Comparison of ENCODE assay signal across 11 mouse cellular contexts in genomic region chr19:41973891-41974794, GRCm38 (mm10). TPM values are rescaled to one million over a fixed set of nuclear protein-coding genes. Genes with fewer than 3 reads are reported as not detected.
DNase-seq lines count a peak whose midpoint lies in the region; ATAC-seq and TF ChIP-seq lines count a peak whose summit lies in the region.
"Had no signal": no experiment of that assay in that cellular context is flagged by ENCODE, and none has a peak within 500 bp of the region (broad histone marks: within the 10 kb centered on the region; RNA-seq: fewer than 3 reads in every experiment).

No protein-coding gene starts in this region.

- no peak overlapping the region for H3K9ac ChIP-seq in heart, embryonic 12.5 days
- H3K9ac ChIP-seq in stomach, embryonic 16.5 days (ENCODE audit: low read length), result no peak overlapping the region
- H3K9ac ChIP-seq: limb, embryonic 13.5 days had no signal

- ATAC-seq in heart, embryonic 12.5 days (ENCODE audit: insufficient number of reproducible peaks, low FRiP score), result no peak
- ATAC-seq in stomach, embryonic 16.5 days (ENCODE audit: insufficient read depth, low FRiP score), result peak; percentile 29; the same call in 1 of the 2 replicates

- no peak overlapping the region for H3K4me3 ChIP-seq in heart, embryonic 12.5 days
- H3K4me3 ChIP-seq in left cerebral cortex, adult 2 months, result no peak overlapping the region
- no peak overlapping the region for H3K4me3 ChIP-seq in stomach, embryonic 16.5 days (replicated peaks; ENCODE audit: low read length)
- H3K4me3 ChIP-seq: limb, embryonic 13.5 days had no signal

- intact Hi-C loops in left cerebral cortex, adult 2 months (cut with DNase I), result no loop called here

- no peaks in the 10 kb centered on the region for H3K27me3 ChIP-seq in heart, embryonic 12.5 days (replicated peaks)
- no peaks in the 10 kb centered on the region for H3K27me3 ChIP-seq in stomach, embryonic 16.5 days (ENCODE audit: control insufficient read depth, insufficient read depth, low read length)
- H3K27me3 ChIP-seq: limb, embryonic 13.5 days had no signal

- peak; percentile 92 for DNase-seq in heart, adult 11 months
- DNase-seq in right cerebral cortex, adult 18-20 months, result peak; percentile 50
- no peak for DNase-seq in right cerebral cortex, postnatal 14 days
- DNase-seq in left cerebral cortex, adult 2 months (ENCODE audit: extremely low spot score in 1 of 2, low spot score in 2 of 2), result peak in 1 of 2 experiments; percentile 23
- no peak for DNase-seq in cerebellum, adult 9-10 months
- no peak for DNase-seq in lung, postnatal 36 days
- DNase-seq: adrenal gland, adult 8-10 months; heart, postnatal 36 days had no signal

- no peak for TF ChIP-seq CTCF in left cerebral cortex, adult 2 months (IDR thresholded peaks at IDR 0.05)

- H3K36me3 ChIP-seq in heart, embryonic 12.5 days, result peaks cover 5% of the 10 kb centered on the region
- H3K36me3 ChIP-seq in stomach, embryonic 16.5 days (ENCODE audit: control insufficient read depth, insufficient read depth, low read length), result no peaks in the 10 kb centered on the region

- H3K4me2 ChIP-seq in heart, embryonic 12.5 days, result no peak overlapping the region
- H3K4me2 ChIP-seq in stomach, embryonic 16.5 days (ENCODE audit: low read depth, low read length), result no peak overlapping the region
- H3K4me2 ChIP-seq: limb, embryonic 13.5 days had no signal

- no peaks in the 10 kb centered on the region for H3K9me3 ChIP-seq in heart, embryonic 12.5 days (replicated peaks)
- H3K9me3 ChIP-seq in stomach, embryonic 16.5 days (replicated peaks; ENCODE audit: control insufficient read depth, low read length), result no peaks in the 10 kb centered on the region
- H3K9me3 ChIP-seq: limb, embryonic 13.5 days had no signal

- peaks cover 5% of the 10 kb centered on the region; the same call in 1 of the 2 replicates for H3K4me1 ChIP-seq in heart, embryonic 12.5 days (replicated peaks)
- H3K4me1 ChIP-seq in stomach, embryonic 16.5 days (ENCODE audit: control insufficient read depth, insufficient read depth, low read length), result peaks cover 5% of the 10 kb centered on the region; the same call in 1 of the 2 replicates

- WGBS in heart, embryonic 12.5 days, result 70% methylated on average over 13 of the region's 13 CpGs
- 68% methylated on average over 13 of the region's 13 CpGs for WGBS in stomach, embryonic 16.5 days

- no peak overlapping the region for H3K27ac ChIP-seq in heart, embryonic 12.5 days (ENCODE audit: poor library complexity, severe bottlenecking)
- peak overlapping the region; percentile 24; the same call in 1 of the 2 replicates for H3K27ac ChIP-seq in left cerebral cortex, adult 2 months
- H3K27ac ChIP-seq in stomach, embryonic 16.5 days (ENCODE audit: low read length), result 0 out of 2 replicates have a peak overlapping the region, but pooled peaks have one; percentile 11
- H3K27ac ChIP-seq: limb, embryonic 13.5 days had no signal

RNA-seq across cellular contexts. Expression of gene Mms19, which starts 6.8 kb away (rescaled TPM):
- polyA plus RNA-seq in heart, embryonic 12.5 days (2016; fragmentation: Nextera tagmentation; extraction: Ambion mirVana), result 21.6 and 26.3 TPM in 2 replicates
- total RNA-seq in left cerebral cortex, adult 2 months (2021), result 10 to 100 TPM; 34.7 to 38.2 TPM
- polyA plus RNA-seq in stomach, embryonic 16.5 days (2015; fragmentation: Nextera tagmentation; extraction: Ambion mirVana), result 27.6 and 31.5 TPM in 2 replicates

RNA-seq across cellular contexts. Expression of gene Ubtd1, which starts 7.4 kb away (rescaled TPM):
- 13.8 and 16.1 TPM in 2 replicates for polyA plus RNA-seq in heart, embryonic 12.5 days (2016; fragmentation: Nextera tagmentation; extraction: Ambion mirVana)
- 10 to 100 TPM; 10.9 to 12.1 TPM for total RNA-seq in left cerebral cortex, adult 2 months (2021)
- polyA plus RNA-seq in stomach, embryonic 16.5 days (2015; fragmentation: Nextera tagmentation; extraction: Ambion mirVana), result 13.4 and 14.8 TPM in 2 replicates

RNA-seq across cellular contexts. Expression of gene Zdhhc16, which starts 40.9 kb away (rescaled TPM):
- polyA plus RNA-seq in heart, embryonic 12.5 days (2016; fragmentation: Nextera tagmentation; extraction: Ambion mirVana), result 55.2 and 58.1 TPM in 2 replicates
- 10 to 100 TPM; 39.3 to 48.9 TPM for total RNA-seq in left cerebral cortex, adult 2 months (2021)
- 76.2 and 76.6 TPM in 2 replicates for polyA plus RNA-seq in stomach, embryonic 16.5 days (2015; fragmentation: Nextera tagmentation; extraction: Ambion mirVana)

RNA-seq across cellular contexts. Expression of gene Exosc1, which starts 40.9 kb away (rescaled TPM):
- 49.2 and 52.2 TPM in 2 replicates for polyA plus RNA-seq in heart, embryonic 12.5 days (2016; fragmentation: Nextera tagmentation; extraction: Ambion mirVana)
- total RNA-seq in left cerebral cortex, adult 2 months (2021), result 10 to 100 TPM; 22.7 to 27.9 TPM
- 63.0 and 64.4 TPM in 2 replicates for polyA plus RNA-seq in stomach, embryonic 16.5 days (2015; fragmentation: Nextera tagmentation; extraction: Ambion mirVana)

Comparison
In these comparisons a context has a peak if more than half of its experiments do, and no peak if none do; other contexts are left out.
1. DNase-seq: peak in heart, adult 11 months (single experiment) and right cerebral cortex, adult 18-20 months (single experiment); none in right cerebral cortex, postnatal 14 days (single experiment), cerebellum, adult 9-10 months (single experiment) and lung, postnatal 36 days (single experiment).